Mouse (Mus musculus) heart, embryonic 11.5 days (tissue): ENCODE measurements around the gene Spry1. TPM values are rescaled to one million over a fixed set of nuclear protein-coding genes. Genes with fewer than 3 reads are reported as not detected.

Experiments used
- ATAC-seq: fragments of 200-750 bp; cut with Nextera tagmentation; replicated peaks from 2 replicates; pipeline ENCODE4 v1.8.0; 2017; ENCODE audit warnings: moderate library complexity; ENCODE audit not compliant: insufficient number of reproducible peaks, low FRiP score, low TSS enrichment
- H3K27ac ChIP-seq: fragments of 300-500 bp; sonication (generic); 2 replicates; pipeline ENCODE4 v1.5.1; 2014; ENCODE audit warnings: mild to moderate bottlenecking, low read depth, low read length
- H3K27me3 ChIP-seq: fragments of 300-500 bp; sonication (generic); 2 replicates; pipeline ENCODE4 v1.6.1; 2014; ENCODE audit warnings: mild to moderate bottlenecking, low read length, mixed read lengths; ENCODE audit not compliant: control insufficient read depth, insufficient read depth
- H3K36me3 ChIP-seq: fragments of 300-500 bp; sonication (generic); 2 replicates; pipeline ENCODE4 v1.6.1; 2014; ENCODE audit warnings: mild to moderate bottlenecking, low read length, moderate library complexity, mixed read lengths; ENCODE audit not compliant: control insufficient read depth, insufficient read depth
- H3K4me1 ChIP-seq: fragments of 300-500 bp; sonication (generic); 2 replicates; pipeline ENCODE4 v1.6.1; 2014; ENCODE audit warnings: low read length; ENCODE audit not compliant: control insufficient read depth, insufficient read depth
- H3K4me2 ChIP-seq: fragments of 300-500 bp; sonication (generic); 2 replicates; pipeline ENCODE4 v1.6.1; 2014; ENCODE audit warnings: mild to moderate bottlenecking, moderate library complexity
- H3K4me3 ChIP-seq: fragments of 300-500 bp; sonication (generic); 2 replicates; pipeline ENCODE4 v1.5.1; 2014; ENCODE audit warnings: low read depth, low read length
- H3K9ac ChIP-seq: fragments of 300-500 bp; sonication (generic); 2 replicates; pipeline ENCODE4 v1.6.1; 2014; ENCODE audit warnings: mild to moderate bottlenecking, low read depth, low read length, moderate library complexity
- H3K9me3 ChIP-seq: fragments of 300-500 bp; sonication (generic); replicated peaks from 2 replicates; pipeline ENCODE4 v1.6.1; 2016; ENCODE audit warnings: low read length; ENCODE audit not compliant: control insufficient read depth
- WGBS: fragments of 180-500 bp; shearing (Covaris S2); extraction: QIAGEN DNeasy Blood & Tissue Kit; methylation state at CpG from one replicate; pipeline ENCODE4 v1.1.7; 2014; ENCODE audit not compliant: insufficient replicate concordance; 5-methylcytosine and 5-hydroxymethylcytosine counted together
- polyA plus RNA-seq: library from polyadenylated mRNA; unstranded; fragments of >200 nt; fragmentation: Nextera tagmentation; extraction: Ambion mirVana; gene quantifications from 2 replicates; pipeline ENCODE4 v1.2.1, GENCODE M21; 2014

The Spry1 gene
- polyA plus RNA-seq, 1 experiment from 2014 or later, result 6.3 TPM

DNA sequence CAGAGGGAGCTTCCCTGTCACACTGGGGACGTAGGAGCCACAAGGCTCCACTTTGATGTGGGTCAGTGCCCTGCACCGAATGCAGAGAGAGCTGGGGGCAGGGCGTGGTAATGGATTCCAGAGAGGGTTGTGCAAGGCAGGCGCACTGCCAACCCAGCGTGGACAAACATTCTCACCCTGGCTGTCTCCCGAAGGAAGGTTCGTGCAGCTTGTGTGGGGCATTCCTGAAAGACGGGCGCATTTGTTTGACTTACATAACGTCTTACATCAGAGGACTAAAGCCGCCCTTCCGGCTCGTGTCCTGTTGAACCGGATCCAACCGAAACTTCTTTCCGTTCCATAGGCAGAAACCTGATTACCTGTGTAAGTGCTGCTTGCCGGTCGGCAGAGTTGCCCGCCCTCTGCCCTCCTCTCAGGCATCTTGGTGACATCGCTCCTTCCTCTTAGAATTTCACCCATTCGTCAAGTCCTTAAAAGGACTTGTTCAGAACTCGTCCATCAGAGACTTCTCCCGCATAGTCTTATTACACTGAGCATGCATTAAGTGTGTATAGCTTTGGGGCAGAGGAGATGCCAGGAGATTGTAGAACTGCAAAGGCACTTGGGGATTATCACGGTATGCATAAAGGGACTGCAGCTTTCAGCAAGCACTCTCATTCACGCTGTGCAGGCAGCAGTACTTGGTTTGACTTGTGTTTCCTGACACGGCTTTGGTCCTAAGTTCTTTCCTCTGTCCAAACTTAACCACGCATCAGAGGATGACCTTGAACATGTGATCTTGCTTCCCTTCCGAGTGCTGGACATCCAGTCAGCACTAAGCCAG is 47.6 kb downstream of the Spry1 start:
- Histone ChIP-seq H3K27ac (no peak overlapping the region), H3K36me3 (no peaks in the 10 kb centered on the region), H3K4me2 (peak overlapping the region; percentile 64), H3K4me3 (peak overlapping the region; percentile 29), H3K9ac (no peak overlapping the region; the same call in none of the 2 replicates), H3K4me1 (peaks cover 9% of the 10 kb centered on the region; the same call in 1 of the 2 replicates), H3K27me3 (peaks cover 3% of the 10 kb centered on the region; the same call in 1 of the 2 replicates), H3K9me3 (no peaks in the 10 kb centered on the region)
- ATAC-seq, result no peak
- WGBS, result 16% methylated on average over 28 of the region's 28 CpGs

DNA sequence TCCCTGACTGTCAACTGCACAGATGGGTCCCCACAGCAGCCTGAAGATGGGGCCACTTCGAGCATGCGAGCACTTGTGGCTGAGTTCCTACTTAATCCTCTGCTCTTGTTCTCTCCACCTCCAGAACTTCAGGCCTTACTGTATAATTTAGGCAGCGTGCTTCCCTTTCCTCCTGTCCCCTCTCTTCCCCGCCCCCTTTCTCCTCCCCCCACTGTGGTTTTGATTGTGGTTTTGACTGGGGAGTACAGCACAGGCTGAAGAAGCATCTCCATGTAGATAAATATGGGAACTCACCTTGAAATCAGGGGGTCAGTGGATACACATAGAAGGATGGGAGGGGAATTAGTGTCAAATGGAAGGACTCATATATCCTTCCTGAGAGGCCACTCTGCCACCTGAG is 53.2 kb downstream of the Spry1 start:
- ATAC-seq, result no peak
- no peak overlapping the region for H3K9ac ChIP-seq
- H3K27me3 ChIP-seq, result no peaks in the 10 kb centered on the region
- H3K4me3 ChIP-seq, result no peak overlapping the region
- 70% methylated on average over 4 of the region's 4 CpGs for WGBS
- no peaks in the 10 kb centered on the region for H3K36me3 ChIP-seq
- H3K27ac ChIP-seq, result no peak overlapping the region
- H3K9me3 ChIP-seq, result no peaks in the 10 kb centered on the region
- no peak overlapping the region for H3K4me2 ChIP-seq
- H3K4me1 ChIP-seq, result peaks cover 11% of the 10 kb centered on the region

GRCm38 (mm10) chr3:37693552-37693951 is 53.8 kb downstream of the Spry1 start:
- Histone ChIP-seq H3K27ac (no peak overlapping the region), H3K27me3 (no peaks in the 10 kb centered on the region), H3K4me3 (no peak overlapping the region), H3K4me1 (peaks cover 9% of the 10 kb centered on the region), H3K4me2 (no peak overlapping the region), H3K9me3 (no peaks in the 10 kb centered on the region), H3K9ac (no peak overlapping the region), H3K36me3 (no peaks in the 10 kb centered on the region)
- ATAC-seq, result no peak
- 53% methylated on average over 8 of the region's 8 CpGs for WGBS

Other genes with a start within 250 kb of the Spry1 start
- gene Spata5, start 220.1 kb upstream of the Spry1 start, polyA plus RNA-seq, result 27.8 TPM in 2 replicates
- 8.2 and 13.2 TPM in 2 replicates for gene Nudt6, start 219.7 kb upstream of the Spry1 start, polyA plus RNA-seq
- 1.4 and 3.7 TPM in 2 replicates for gene Gm5148, start 84.5 kb downstream of the Spry1 start, polyA plus RNA-seq